Mouse (Mus musculus) urinary bladder, adult 18-20 months (tissue): ENCODE measurements around the gene Slc4a1.
"Not testable (repeated sequence)": the region's sequence is repeated elsewhere in the genome, so short reads cannot be mapped to it uniquely, and the experiment has no call there.

Experiments used
- DNase-seq, 2 experiments: peaks; one replicate each; pipeline ENCODE4 v3.0.0; 2022; ENCODE audit warnings: low spot score in 2 of 2, mixed read lengths in 2 of 2

The Slc4a1 gene

GRCm38 (mm10) chr11:102366103-102366502 is at the start of gene Slc4a1:
TSS of gene Slc4a1 (minus strand) at chr11:102366203.
- not testable (repeated sequence) for DNase-seq

DNA sequence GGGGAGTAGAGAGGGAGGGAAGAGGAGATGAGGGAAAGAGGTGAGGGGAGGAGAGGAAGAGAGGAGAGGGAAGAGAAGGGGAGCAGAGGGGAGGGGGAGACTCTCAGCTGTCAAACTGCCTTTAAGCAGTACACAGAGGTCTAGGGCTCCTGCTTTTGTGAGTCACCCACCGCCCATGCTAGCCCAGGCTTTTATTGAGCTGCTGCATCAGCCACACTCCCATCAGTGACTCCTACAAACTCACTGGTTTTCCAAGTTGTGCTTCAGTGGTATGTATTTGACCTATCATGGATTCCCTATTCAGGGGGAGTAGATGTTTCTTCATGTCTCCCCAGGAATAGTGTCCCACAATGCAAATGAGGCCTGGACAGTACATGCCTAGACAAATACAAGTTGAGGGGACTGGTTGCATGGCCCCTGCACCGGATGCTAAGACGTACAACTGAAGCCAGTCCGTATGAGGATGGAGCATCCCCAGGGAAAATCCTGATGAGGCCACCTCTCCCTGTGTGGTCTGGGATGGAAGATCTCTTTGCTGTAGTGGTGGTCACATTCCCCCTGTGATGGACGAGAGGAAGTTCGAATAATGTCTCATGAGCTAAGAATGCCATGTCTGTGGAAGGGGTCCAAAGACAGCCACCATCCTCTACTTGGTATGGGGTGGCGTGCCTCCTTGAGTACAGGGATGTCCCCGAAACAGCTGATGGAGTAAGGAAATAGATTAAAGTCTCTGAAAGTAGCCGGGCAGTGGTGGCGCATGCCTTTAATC is 49.2 kb upstream of the Slc4a1 start:
- DNase-seq: no peak

- DNase-seq: no peak
Observed at GRCm38 (mm10) chr11:102413059-102413458, 47.1 kb upstream of the Slc4a1 start.

DNA sequence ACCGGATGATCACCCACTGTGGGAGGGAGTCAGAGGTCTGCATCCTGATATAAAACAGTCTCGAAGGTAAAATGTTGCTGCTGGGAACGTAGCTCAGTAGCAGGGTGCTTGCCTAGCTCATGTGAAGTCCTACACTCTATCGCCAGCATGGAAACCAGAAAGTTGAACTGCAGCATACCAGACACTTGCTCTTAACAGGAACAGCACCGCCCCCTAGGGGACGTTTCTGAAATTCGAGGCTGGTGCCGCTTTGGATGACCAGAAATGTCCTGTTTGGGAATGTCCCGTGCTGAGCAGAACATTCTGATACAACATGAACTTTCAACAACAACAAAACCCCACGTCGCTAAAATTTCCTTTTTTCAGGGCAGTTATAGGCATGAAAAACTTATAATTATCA is 45.7 kb upstream of the Slc4a1 start:
- DNase-seq: peak; percentile 80 to 86

GRCm38 (mm10) chr11:102411061-102411460 is 45.1 kb upstream of the Slc4a1 start:
- no peak for DNase-seq

DNA sequence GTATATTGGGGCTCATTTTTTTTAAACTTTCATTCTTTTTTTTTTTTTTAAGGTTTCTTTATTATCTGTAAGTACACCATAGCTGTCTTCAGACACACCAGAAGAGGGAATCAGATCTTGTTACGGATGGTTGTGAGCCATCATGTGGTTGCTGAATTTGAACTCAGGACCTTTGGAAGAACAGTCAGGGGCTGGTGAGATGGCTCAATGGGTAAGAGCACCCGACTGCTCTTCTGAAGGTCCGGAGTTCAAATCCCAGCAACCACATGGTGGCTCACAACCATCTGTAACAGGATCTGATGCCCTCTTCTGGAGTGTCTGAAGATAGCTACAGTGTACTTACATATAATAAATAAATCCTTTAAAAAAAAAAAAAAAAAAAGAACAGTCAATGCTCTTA is 44.3 kb upstream of the Slc4a1 start:
- not testable (repeated sequence) for DNase-seq

GRCm38 (mm10) chr11:102409795-102410330 is 43.9 kb upstream of the Slc4a1 start:
- no peak for DNase-seq

DNA sequence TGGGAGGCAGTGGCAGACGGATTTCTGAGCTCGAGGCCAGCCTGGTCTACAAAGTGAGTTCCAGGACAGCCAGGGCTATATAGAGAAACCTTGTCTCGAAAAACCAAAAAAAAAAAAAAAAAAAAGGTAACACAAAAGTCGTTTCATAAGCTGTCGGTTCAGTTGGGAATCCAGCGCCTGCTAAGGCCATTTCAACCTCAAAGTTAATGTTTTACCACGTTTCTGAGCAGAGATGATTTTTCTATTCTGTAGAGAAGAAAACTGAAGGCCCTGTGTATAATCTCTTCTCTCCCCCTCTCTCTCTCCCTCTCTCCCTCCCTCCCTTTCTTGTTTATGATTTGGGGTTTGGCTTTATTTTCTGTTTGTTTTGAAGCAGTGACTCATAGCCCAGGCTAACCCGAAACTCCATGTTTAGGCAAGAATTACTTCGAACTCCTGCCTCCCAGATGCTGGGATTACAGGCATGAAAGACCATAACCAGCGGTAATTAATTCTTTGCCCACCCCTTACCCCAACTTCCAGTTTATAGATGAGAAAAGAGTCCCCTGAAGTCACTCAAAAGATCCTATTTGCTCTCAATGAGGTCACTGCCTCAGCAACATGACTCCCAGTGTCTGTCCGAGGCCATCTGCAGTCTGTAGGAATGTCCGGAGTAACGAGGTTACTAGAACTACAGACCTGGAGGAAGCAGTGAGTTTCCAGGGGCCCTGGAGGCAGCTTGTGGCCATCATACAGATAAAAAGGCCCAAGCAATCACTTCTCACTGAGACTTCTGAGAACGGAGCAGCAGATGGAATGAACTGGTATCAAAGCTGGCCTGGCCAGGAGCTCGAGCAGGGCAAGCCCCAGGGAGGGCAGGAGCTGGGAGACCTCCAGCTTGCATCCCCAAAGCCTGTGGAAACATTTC is 43.1 kb upstream of the Slc4a1 start:
- DNase-seq: no peak

GRCm38 (mm10) chr11:102408344-102408876 is 42.4 kb upstream of the Slc4a1 start:
- DNase-seq: peak; percentile 90 to 97

DNA sequence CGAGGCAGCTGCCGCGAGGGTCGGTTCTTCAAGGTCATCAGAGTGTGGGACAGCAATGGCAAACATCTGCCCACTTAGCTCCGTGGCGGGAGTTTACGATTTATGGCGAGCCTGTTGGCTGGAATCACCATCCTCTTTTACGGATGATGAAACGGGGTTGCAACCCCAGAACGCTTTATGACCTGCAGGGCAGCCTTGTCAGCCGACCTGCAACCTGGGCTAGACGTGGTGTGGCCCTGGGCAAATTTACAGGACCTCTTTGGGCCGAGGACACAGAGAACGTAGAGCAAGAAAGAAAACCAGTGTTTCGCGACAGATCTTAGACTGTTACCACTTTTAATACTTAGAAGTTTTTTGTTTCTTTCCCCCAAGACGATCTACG is 41.8 kb upstream of the Slc4a1 start, which contains the start of gene Slc25a39:
Gene Slc25a39 (minus strand): TSS at position 113 of the 382 bp plus-strand sequence.
- no peak for DNase-seq

- peak; percentile 78 to 84 for DNase-seq
Observed at GRCm38 (mm10) chr11:102406900-102407833, 41.2 kb upstream of the Slc4a1 start.

GRCm38 (mm10) chr11:102406401-102406800 is 40.4 kb upstream of the Slc4a1 start:
- DNase-seq: no peak

GRCm38 (mm10) chr11:102405544-102406285 is 39.7 kb upstream of the Slc4a1 start:
- DNase-seq: no peak

DNA sequence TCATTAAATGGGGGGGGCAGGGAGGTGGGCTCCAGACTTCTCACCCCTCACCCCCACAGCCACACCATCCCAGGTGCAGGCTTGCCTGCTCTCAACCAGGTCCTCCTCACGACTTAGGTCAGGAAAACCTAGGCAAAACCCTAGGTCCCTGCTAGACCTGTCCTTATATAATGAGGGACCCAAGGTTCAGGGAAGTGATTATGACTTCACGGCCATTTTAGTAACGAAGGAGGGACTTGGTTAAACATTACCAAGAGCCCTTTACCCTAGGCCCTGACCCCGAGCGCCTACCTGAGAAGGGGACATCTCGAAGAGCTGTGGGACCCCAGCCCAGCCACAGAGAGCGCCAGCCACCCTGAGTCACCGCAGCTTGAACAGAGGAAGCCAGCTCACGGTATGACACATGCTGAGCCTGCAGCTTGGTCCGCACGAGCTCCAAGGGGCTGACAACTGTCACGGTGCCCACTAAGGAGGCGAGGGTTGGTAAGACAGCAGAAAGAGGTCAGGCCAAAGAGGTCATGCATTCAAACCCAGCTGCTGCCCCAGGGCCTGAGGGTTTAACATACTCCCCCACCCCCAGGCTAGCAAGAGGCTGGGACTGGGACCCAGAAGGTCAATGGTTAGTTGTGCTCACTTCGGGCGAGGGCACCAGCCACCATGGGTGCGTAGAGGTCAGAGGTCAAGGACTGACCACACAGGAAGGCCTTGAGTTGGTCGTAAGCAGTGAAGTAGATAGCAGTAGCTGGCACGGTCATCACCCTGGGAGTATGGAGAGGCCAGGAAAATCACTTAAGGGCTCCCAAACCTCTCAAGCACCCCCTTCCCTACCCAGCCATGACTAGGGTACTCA is 38.4 kb upstream of the Slc4a1 start:
- no peak for DNase-seq

GRCm38 (mm10) chr11:102403657-102404056 is 37.7 kb upstream of the Slc4a1 start:
- no peak for DNase-seq

DNA sequence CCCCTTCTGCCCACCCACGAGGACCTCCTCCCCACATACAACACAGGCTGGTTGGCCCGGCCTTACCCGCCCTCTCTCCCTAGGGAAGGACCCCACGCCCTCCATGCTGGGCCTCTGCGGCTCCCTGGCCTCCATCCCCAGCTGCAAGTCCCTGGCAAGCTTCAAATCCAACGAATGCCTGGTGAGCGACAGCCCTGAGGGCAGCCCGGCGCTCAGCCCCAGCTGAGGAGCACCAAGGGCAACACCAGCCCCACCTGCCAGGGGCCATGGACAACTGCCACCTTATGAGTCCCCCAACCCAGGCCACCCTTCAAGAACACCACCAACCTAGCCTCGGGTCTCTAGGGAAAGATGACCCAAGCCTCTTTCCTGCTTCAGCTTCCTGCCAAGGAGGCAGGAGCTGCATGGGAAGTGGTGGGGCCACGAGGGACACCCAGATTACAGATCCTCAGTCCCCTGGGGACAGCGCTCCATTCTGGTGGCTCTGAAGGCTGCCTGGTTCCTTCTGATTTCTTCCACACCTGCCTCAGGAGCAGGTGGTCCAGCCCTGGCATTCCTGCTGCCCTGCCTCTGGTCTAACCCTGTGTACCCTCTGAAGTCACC is 36.0 kb upstream of the Slc4a1 start:
- DNase-seq: no peak

- DNase-seq: no peak
Observed at GRCm38 (mm10) chr11:102400513-102401084, 34.6 kb upstream of the Slc4a1 start.

DNA sequence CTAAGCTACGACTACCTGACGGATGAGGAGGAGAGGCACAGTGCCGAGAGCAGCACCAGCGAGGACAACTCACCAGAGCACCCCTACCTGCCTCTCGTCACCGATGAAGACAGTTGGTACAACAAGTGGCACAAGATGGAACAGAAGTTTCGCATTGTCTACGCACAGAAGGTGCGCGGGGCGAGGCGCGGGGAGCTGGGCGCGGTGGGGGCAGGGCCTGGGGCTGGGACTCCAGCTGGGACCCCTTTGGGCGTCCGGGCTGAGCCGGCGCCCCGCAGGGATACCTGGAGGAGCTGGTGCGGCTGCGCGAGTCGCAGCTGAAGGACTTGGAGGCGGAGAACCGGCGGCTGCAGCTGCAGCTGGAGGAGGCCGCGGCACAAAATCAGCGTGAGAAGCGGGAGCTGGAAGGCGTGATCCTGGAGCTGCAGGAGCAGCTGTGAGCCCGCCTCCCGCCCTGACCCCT is 33.6 kb upstream of the Slc4a1 start:
- DNase-seq: no peak
